Mouse (Mus musculus) cortical plate, adult 2 months (tissue): ENCODE measurements around the gene Retsat.

Experiments used
- CTCF ChIP-seq: fragments of 200-500 bp; IDR thresholded peaks from 2 replicates; pipeline ENCODE4 v1.5.1; 2011; ENCODE audit warnings: mild to moderate bottlenecking, control low read depth, low read length; ENCODE audit not compliant: insufficient read depth; ENCODE audit errors: extremely low read depth
- POLR2A ChIP-seq: fragments of 200-500 bp; IDR thresholded peaks from 2 replicates; pipeline ENCODE4 v1.6.1; 2011; ENCODE audit warnings: mild to moderate bottlenecking, low read length, control low read depth; ENCODE audit not compliant: insufficient read depth; ENCODE audit errors: extremely low read depth

DNA sequence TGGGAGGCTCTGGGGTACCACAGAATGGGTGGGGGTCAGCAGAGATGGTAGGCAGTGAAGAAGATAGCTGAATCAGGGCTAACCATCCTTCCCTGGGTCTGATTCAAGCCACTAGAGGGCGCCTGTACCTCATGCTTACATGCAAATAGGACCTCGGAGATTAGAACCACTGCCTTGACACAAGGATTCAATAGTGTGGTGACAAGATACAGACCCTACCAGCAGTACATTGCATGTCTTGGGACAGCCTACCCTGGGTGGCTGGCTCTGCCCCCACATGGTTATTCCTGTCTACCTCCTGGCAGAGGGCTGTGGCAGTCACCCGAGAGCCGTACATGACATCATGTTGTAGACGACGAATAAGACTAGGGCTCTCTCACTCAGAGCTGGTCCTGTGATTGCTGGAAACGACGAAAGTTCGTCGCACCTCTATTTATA is 49.1 kb downstream of the Retsat start:
- TF ChIP-seq CTCF (peak; percentile 90), POLR2A (no peak)
